Mouse (Mus musculus): ENCODE measurements around the gene Tada3.

DNA sequence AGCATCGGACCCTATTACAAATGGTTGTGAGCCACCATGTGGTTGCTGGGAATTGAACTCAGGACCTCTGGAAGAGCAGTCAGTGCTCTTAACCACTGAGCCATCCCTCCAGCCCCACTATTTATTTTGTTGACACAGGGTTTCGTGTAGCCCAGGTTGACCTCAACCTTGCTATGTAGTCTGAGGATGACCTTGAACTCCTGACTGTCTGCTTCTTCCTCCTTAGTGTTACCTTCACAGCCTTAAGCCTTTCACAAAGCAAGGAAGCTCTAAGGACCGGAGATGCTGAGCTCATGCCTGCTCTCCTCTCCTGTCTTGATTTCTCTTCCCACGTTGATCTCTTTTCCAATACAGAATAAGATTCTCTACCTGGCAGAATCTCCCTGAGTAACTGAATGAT lies 30.8 kb downstream of the Tada3 start:
- no peak for TF ChIP-seq CTCF (IDR thresholded peaks at IDR 0.05; ENCODE audit: borderline replicate concordance, insufficient read depth, low read depth, low read length)
- TF ChIP-seq POLR2A (IDR thresholded peaks at IDR 0.05; ENCODE audit: borderline replicate concordance, insufficient read depth, low read length): no peak
